Mouse (Mus musculus) embryonic facial prominence, embryonic 14.5 days (tissue): ENCODE data around the gene C1qtnf7. TPM values are rescaled to one million over a fixed set of nuclear protein-coding genes. Genes with fewer than 3 reads are reported as not detected.
A peak's percentile ranks its signal among the peaks of the same experiment; 100 is the strongest.

ENCODE experiments used
- ATAC-seq: fragments of 200-750 bp; cut with Nextera tagmentation; 2 replicates; pipeline ENCODE4 v1.8.0; 2017; ENCODE audit warnings: low read depth, moderate number of reproducible peaks, moderate TSS enrichment
- DNase-seq: peaks from one replicate; pipeline ENCODE4 v3.0.0-alpha.2; 2015; ENCODE audit warnings: low spot score
- H3K27ac ChIP-seq: fragments of 300-500 bp; sonication (generic); replicated peaks from 2 replicates; pipeline ENCODE4 v1.5.1; 2014; ENCODE audit warnings: low read depth, mild to moderate bottlenecking, low read length, moderate library complexity
- H3K27me3 ChIP-seq: fragments of 300-500 bp; sonication (generic); replicated peaks from 2 replicates; pipeline ENCODE4 v1.6.1; 2014; ENCODE audit warnings: low read length; ENCODE audit not compliant: control insufficient read depth, insufficient read depth
- H3K36me3 ChIP-seq: fragments of 300-500 bp; sonication (generic); 2 replicates; pipeline ENCODE4 v1.6.1; 2014; ENCODE audit warnings: low read length, mixed read lengths; ENCODE audit not compliant: control insufficient read depth, insufficient read depth
- H3K4me1 ChIP-seq: fragments of 300-500 bp; sonication (generic); 2 replicates; pipeline ENCODE4 v1.6.1; 2014; ENCODE audit warnings: antibody characterized with exemption, low read length; ENCODE audit not compliant: control insufficient read depth, insufficient read depth
- H3K4me2 ChIP-seq: fragments of 300-500 bp; sonication (generic); 2 replicates; pipeline ENCODE4 v1.6.1; 2014; ENCODE audit warnings: low read depth, mild to moderate bottlenecking, low read length, moderate library complexity, mixed read lengths
- H3K4me3 ChIP-seq: fragments of 300-500 bp; sonication (generic); 2 replicates; pipeline ENCODE4 v1.5.1; 2014; ENCODE audit warnings: low read depth, mild to moderate bottlenecking, low read length
- H3K9ac ChIP-seq: fragments of 300-500 bp; sonication (generic); 2 replicates; pipeline ENCODE4 v1.6.1; 2014; ENCODE audit warnings: low read depth, mild to moderate bottlenecking, low read length, moderate library complexity, mixed read lengths
- H3K9me3 ChIP-seq: fragments of 300-500 bp; sonication (generic); 2 replicates; pipeline ENCODE4 v1.6.1; 2016; ENCODE audit warnings: low read length; ENCODE audit not compliant: control insufficient read depth
- WGBS: fragments of 180-500 bp; shearing (Covaris S2); extraction: QIAGEN DNeasy Blood & Tissue Kit; methylation state at CpG from one replicate; pipeline ENCODE4 v1.1.7; 2014; 5-methylcytosine and 5-hydroxymethylcytosine counted together
- polyA plus RNA-seq: library from polyadenylated mRNA; unstranded; fragments of >200 nt; fragmentation: Nextera tagmentation; extraction: Ambion mirVana; gene quantifications from 2 replicates; pipeline ENCODE4 v1.2.1, GENCODE M21; 2014

The C1qtnf7 gene
- polyA plus RNA-seq, 1 experiment from 2014 or later = 20.1 TPM

- no peaks in the 10 kb centered on the region for H3K36me3 ChIP-seq
- DNase-seq = peak; percentile 10
Observed at GRCm38 (mm10) chr5:43647098-43647774, 131.9 kb downstream of the C1qtnf7 start.

GRCm38 (mm10) chr5:43661498-43661897 lies 146.2 kb downstream of the C1qtnf7 start:
- H3K4me3 ChIP-seq = no peak overlapping the region
- no peaks in the 10 kb centered on the region for H3K27me3 ChIP-seq
- no peak for ATAC-seq
- H3K9ac ChIP-seq = no peak overlapping the region; the same call in 1 of the 2 replicates
- WGBS = 95% methylated on average over 3 of the region's 3 CpGs
- H3K9me3 ChIP-seq = no peaks in the 10 kb centered on the region
- H3K4me2 ChIP-seq = no peak overlapping the region
- H3K4me1 ChIP-seq = peaks cover 16% of the 10 kb centered on the region
- H3K36me3 ChIP-seq = no peaks in the 10 kb centered on the region
- DNase-seq = no peak
- peak overlapping the region; percentile 91 for H3K27ac ChIP-seq

More at GRCm38 (mm10) chr5:43647098-43647774, 131.9 kb downstream of the C1qtnf7 start:
- Histone ChIP-seq H3K4me2 (no peak overlapping the region), H3K27me3 (no peaks in the 10 kb centered on the region), H3K4me1 (peaks cover 6% of the 10 kb centered on the region; the same call in 1 of the 2 replicates), H3K27ac (no peak overlapping the region), H3K4me3 (no peak overlapping the region), H3K9ac (no peak overlapping the region), H3K9me3 (no peaks in the 10 kb centered on the region)
- WGBS = 70% methylated on average over 12 of the region's 12 CpGs
- ATAC-seq = no peak

GRCm38 (mm10) chr5:43661997-43662961 lies 146.9 kb downstream of the C1qtnf7 start, which contains the start of gene Cc2d2a:
Cc2d2a (plus strand) TSS chr5:43662346.
- Histone ChIP-seq H3K4me3 (peak within 1 kb of the TSS; percentile 46), H3K9ac (peak within 1 kb of the TSS; percentile 65), H3K36me3 (no peaks in the 10 kb centered on the region), H3K27ac (peak within 1 kb of the TSS; percentile 91), H3K27me3 (no peaks in the 10 kb centered on the region), H3K4me2 (peak within 1 kb of the TSS; percentile 64), H3K9me3 (no peaks in the 10 kb centered on the region), H3K4me1 (peaks cover 16% of the 10 kb centered on the region)
- DNase-seq = peak; percentile 84
- ATAC-seq = peak; percentile 83
- WGBS = 5% methylated on average over 19 of the region's 19 CpGs

- peak overlapping the region; percentile 46; the same call in 1 of the 2 replicates for H3K4me3 ChIP-seq
Observed at GRCm38 (mm10) chr5:43663531-43663930, 148.2 kb downstream of the C1qtnf7 start.

GRCm38 (mm10) chr5:43665144-43665543 lies 149.8 kb downstream of the C1qtnf7 start:
- Histone ChIP-seq H3K9me3 (no peaks in the 10 kb centered on the region), H3K27ac (no peak overlapping the region), H3K27me3 (no peaks in the 10 kb centered on the region), H3K4me2 (peak overlapping the region; percentile 30), H3K4me3 (no peak overlapping the region), H3K4me1 (peaks cover 16% of the 10 kb centered on the region), H3K9ac (no peak overlapping the region), H3K36me3 (no peaks in the 10 kb centered on the region)
- WGBS = 30% methylated on average over 5 of the region's 5 CpGs
- DNase-seq (peak; percentile 61), ATAC-seq (no peak; the same call in 1 of the 2 replicates)

More at GRCm38 (mm10) chr5:43663531-43663930, 148.2 kb downstream of the C1qtnf7 start:
- Histone ChIP-seq H3K27me3 (no peaks in the 10 kb centered on the region), H3K36me3 (no peaks in the 10 kb centered on the region), H3K4me1 (peaks cover 16% of the 10 kb centered on the region), H3K4me2 (peak overlapping the region; percentile 64), H3K27ac (peak overlapping the region; percentile 91; the same call in 1 of the 2 replicates), H3K9me3 (no peaks in the 10 kb centered on the region), H3K9ac (no peak overlapping the region)
- ATAC-seq (no peak), DNase-seq (no peak)
- WGBS = 62% methylated on average over 6 of the region's 6 CpGs

Other genes with a start within 250 kb of the C1qtnf7 start
- 8.7 and 9.0 TPM in 2 replicates for gene Cc2d2a, start 146.8 kb downstream of the C1qtnf7 start, polyA plus RNA-seq